Mouse (Mus musculus) stomach, embryonic 15.5 days (tissue): ENCODE measurements around the gene Naa40. TPM values are rescaled to one million over a fixed set of nuclear protein-coding genes. Genes with fewer than 3 reads are reported as not detected.
A peak's percentile ranks its signal among the peaks of the same experiment; 100 is the strongest.

ENCODE experiments used
- ATAC-seq: fragments of 200-750 bp; cut with Nextera tagmentation; 2 replicates; pipeline ENCODE4 v1.8.0; 2017; ENCODE audit warnings: low read depth, moderate number of reproducible peaks, moderate TSS enrichment; ENCODE audit not compliant: insufficient read depth, low FRiP score
- H3K27ac ChIP-seq: fragments of 300-500 bp; sonication (generic); 2 replicates; pipeline ENCODE4 v1.5.1; 2015; ENCODE audit warnings: mild to moderate bottlenecking, inconsistent platforms
- H3K27me3 ChIP-seq: fragments of 300-500 bp; sonication (generic); replicated peaks from 2 replicates; pipeline ENCODE4 v1.6.1; 2015; ENCODE audit warnings: inconsistent platforms
- H3K36me3 ChIP-seq: fragments of 300-500 bp; sonication (generic); 2 replicates; pipeline ENCODE4 v1.6.1; 2015; ENCODE audit warnings: inconsistent platforms
- H3K4me1 ChIP-seq: fragments of 300-500 bp; sonication (generic); 2 replicates; pipeline ENCODE4 v1.6.1; 2015; ENCODE audit warnings: inconsistent platforms
- H3K4me2 ChIP-seq: fragments of 300-500 bp; sonication (generic); 2 replicates; pipeline ENCODE4 v1.6.1; 2015; ENCODE audit warnings: mild to moderate bottlenecking, inconsistent platforms
- H3K4me3 ChIP-seq: fragments of 300-500 bp; sonication (generic); replicated peaks from 2 replicates; pipeline ENCODE4 v1.5.1; 2015; ENCODE audit warnings: inconsistent platforms
- H3K9ac ChIP-seq: fragments of 300-500 bp; sonication (generic); 2 replicates; pipeline ENCODE4 v1.6.1; 2015; ENCODE audit warnings: inconsistent platforms
- H3K9me3 ChIP-seq: fragments of 300-500 bp; sonication (generic); 2 replicates; pipeline ENCODE4 v1.6.1; 2016; ENCODE audit warnings: inconsistent platforms
- WGBS: fragments of 180-500 bp; shearing (Covaris S2); methylation state at CpG from one replicate; pipeline ENCODE4 v1.1.7; 2015; 5-methylcytosine and 5-hydroxymethylcytosine counted together
- polyA plus RNA-seq: library from polyadenylated mRNA; unstranded; fragments of >200 nt; fragmentation: Nextera tagmentation; extraction: Ambion mirVana; gene quantifications from 2 replicates; pipeline ENCODE4 v1.2.1, GENCODE M21; 2015

Gene Naa40
- 47.0 and 51.6 TPM in 2 replicates for polyA plus RNA-seq

- under 1% methylated on average over 79 of the region's 80 CpGs for WGBS
- Histone ChIP-seq H3K4me2 (peak within 1 kb of the TSS; percentile 88), H3K4me3 (peak within 1 kb of the TSS; percentile 86), H3K27ac (peak within 1 kb of the TSS; percentile 89), H3K9me3 (no peaks in the 10 kb centered on the region), H3K9ac (peak within 1 kb of the TSS; percentile 69), H3K4me1 (peaks cover 7% of the 10 kb centered on the region), H3K36me3 (peaks cover 5% of the 10 kb centered on the region), H3K27me3 (no peaks in the 10 kb centered on the region)
- ATAC-seq, result peak; percentile 97
Measured at GRCm38 (mm10) chr19:7240782-7241690, at the start of gene Naa40. Naa40 (minus strand) TSS chr19:7241183.

GRCm38 (mm10) chr19:7289767-7290166 is 48.8 kb upstream of the Naa40 start:
- peaks cover 33% of the 10 kb centered on the region for H3K36me3 ChIP-seq
- ATAC-seq, result no peak

GRCm38 (mm10) chr19:7288288-7288687 is 47.3 kb upstream of the Naa40 start:
- H3K27me3 ChIP-seq, result no peaks in the 10 kb centered on the region
- WGBS, result 85% methylated on average over 3 of the region's 3 CpGs

More at GRCm38 (mm10) chr19:7289767-7290166, 48.8 kb upstream of the Naa40 start:
- Histone ChIP-seq H3K9ac (no peak overlapping the region), H3K4me3 (no peak overlapping the region), H3K27ac (no peak overlapping the region), H3K9me3 (no peaks in the 10 kb centered on the region), H3K27me3 (no peaks in the 10 kb centered on the region), H3K4me2 (no peak overlapping the region), H3K4me1 (peaks cover 23% of the 10 kb centered on the region)
- WGBS, result 27% methylated on average over 2 of the region's 2 CpGs

GRCm38 (mm10) chr19:7286563-7287315 is 45.8 kb upstream of the Naa40 start:
- no peak overlapping the region for H3K4me2 ChIP-seq

More at GRCm38 (mm10) chr19:7288288-7288687, 47.3 kb upstream of the Naa40 start:
- peaks cover 47% of the 10 kb centered on the region for H3K36me3 ChIP-seq
- H3K4me3 ChIP-seq, result no peak overlapping the region
- peaks cover 10% of the 10 kb centered on the region; the same call in 1 of the 2 replicates for H3K4me1 ChIP-seq
- no peak overlapping the region for H3K27ac ChIP-seq
- H3K9ac ChIP-seq, result no peak overlapping the region
- no peak for ATAC-seq
- no peaks in the 10 kb centered on the region for H3K9me3 ChIP-seq
- no peak overlapping the region for H3K4me2 ChIP-seq

GRCm38 (mm10) chr19:7280557-7281330 is 39.8 kb upstream of the Naa40 start:
- no peak for ATAC-seq
- 83% methylated on average over 18 of the region's 18 CpGs for WGBS
- H3K27ac ChIP-seq, result peak overlapping the region; percentile 21; the same call in 1 of the 2 replicates

More at GRCm38 (mm10) chr19:7286563-7287315, 45.8 kb upstream of the Naa40 start:
- no peak overlapping the region for H3K9ac ChIP-seq
- 83% methylated on average over 12 of the region's 12 CpGs for WGBS
- H3K4me3 ChIP-seq, result no peak overlapping the region
- no peaks in the 10 kb centered on the region for H3K4me1 ChIP-seq
- H3K36me3 ChIP-seq, result peaks cover 60% of the 10 kb centered on the region
- H3K9me3 ChIP-seq, result no peaks in the 10 kb centered on the region
- H3K27me3 ChIP-seq, result no peaks in the 10 kb centered on the region
- H3K27ac ChIP-seq, result no peak overlapping the region
- ATAC-seq, result no peak

GRCm38 (mm10) chr19:7279114-7279513 is 38.1 kb upstream of the Naa40 start:
- no peak overlapping the region for H3K4me3 ChIP-seq
- H3K27ac ChIP-seq, result no peak overlapping the region
- 39% methylated on average over 6 of the region's 6 CpGs for WGBS
- peaks cover 23% of the 10 kb centered on the region for H3K4me1 ChIP-seq
- no peak overlapping the region for H3K9ac ChIP-seq
- 0 out of 2 replicates have a peak, but pooled peaks have one; percentile 17 for ATAC-seq
- no peaks in the 10 kb centered on the region for H3K27me3 ChIP-seq
- peaks cover 68% of the 10 kb centered on the region for H3K36me3 ChIP-seq
- no peak overlapping the region for H3K4me2 ChIP-seq
- no peaks in the 10 kb centered on the region for H3K9me3 ChIP-seq

More at GRCm38 (mm10) chr19:7280557-7281330, 39.8 kb upstream of the Naa40 start:
- Histone ChIP-seq H3K4me3 (no peak overlapping the region), H3K36me3 (peaks cover 76% of the 10 kb centered on the region), H3K4me2 (no peak overlapping the region), H3K4me1 (peaks cover 16% of the 10 kb centered on the region), H3K9me3 (no peaks in the 10 kb centered on the region), H3K27me3 (no peaks in the 10 kb centered on the region), H3K9ac (no peak overlapping the region)

- no peaks in the 10 kb centered on the region for H3K27me3 ChIP-seq
- H3K36me3 ChIP-seq, result peaks cover 68% of the 10 kb centered on the region
- H3K4me1 ChIP-seq, result peaks cover 23% of the 10 kb centered on the region
- no peak for ATAC-seq
- no peak overlapping the region for H3K9ac ChIP-seq
- no peak overlapping the region for H3K4me2 ChIP-seq
- 0 out of 2 replicates have a peak overlapping the region, but pooled peaks have one; percentile 6 for H3K27ac ChIP-seq
- no peak overlapping the region for H3K4me3 ChIP-seq
- WGBS, result 75% methylated on average over 6 of the region's 6 CpGs
- no peaks in the 10 kb centered on the region for H3K9me3 ChIP-seq
Measured at GRCm38 (mm10) chr19:7278200-7278906, 37.4 kb upstream of the Naa40 start.

GRCm38 (mm10) chr19:7276796-7277195 is 35.8 kb upstream of the Naa40 start:
- H3K4me2 ChIP-seq, result no peak overlapping the region
- peaks cover 23% of the 10 kb centered on the region for H3K4me1 ChIP-seq
- no peak overlapping the region for H3K27ac ChIP-seq
- WGBS, result 61% methylated on average over 7 of the region's 7 CpGs
- H3K27me3 ChIP-seq, result no peaks in the 10 kb centered on the region
- H3K4me3 ChIP-seq, result no peak overlapping the region
- no peak overlapping the region for H3K9ac ChIP-seq
- H3K36me3 ChIP-seq, result peaks cover 62% of the 10 kb centered on the region
- ATAC-seq, result no peak
- H3K9me3 ChIP-seq, result no peaks in the 10 kb centered on the region

GRCm38 (mm10) chr19:7276053-7276659 is 35.2 kb upstream of the Naa40 start:
- Histone ChIP-seq H3K27ac (peak overlapping the region; percentile 31; the same call in 1 of the 2 replicates), H3K9ac (no peak overlapping the region), H3K36me3 (peaks cover 59% of the 10 kb centered on the region), H3K27me3 (no peaks in the 10 kb centered on the region), H3K4me3 (no peak overlapping the region), H3K4me2 (no peak overlapping the region), H3K4me1 (peaks cover 23% of the 10 kb centered on the region), H3K9me3 (no peaks in the 10 kb centered on the region)
- 53% methylated on average over 7 of the region's 7 CpGs for WGBS
- ATAC-seq, result no peak

GRCm38 (mm10) chr19:7275131-7275789 is 34.3 kb upstream of the Naa40 start:
- Histone ChIP-seq H3K27me3 (no peaks in the 10 kb centered on the region), H3K36me3 (peaks cover 55% of the 10 kb centered on the region), H3K9me3 (no peaks in the 10 kb centered on the region), H3K4me3 (no peak overlapping the region), H3K27ac (peak overlapping the region; percentile 31; the same call in 1 of the 2 replicates), H3K4me1 (peaks cover 23% of the 10 kb centered on the region), H3K4me2 (no peak overlapping the region), H3K9ac (no peak overlapping the region)
- ATAC-seq, result no peak
- WGBS, result 37% methylated on average over 7 of the region's 7 CpGs
